Mouse (Mus musculus) 3134 (cell line): Measurements from ENCODE around the gene Tra2b.
"Not testable (repeated sequence)": the region's sequence is repeated elsewhere in the genome, so short reads cannot be mapped to it uniquely, and the experiment has no call there.

Experiments
- DNase-seq: peaks from one replicate; pipeline ENCODE4 v3.0.0-alpha.2; 2011; ENCODE audit warnings: low spot score; ENCODE audit not compliant: insufficient read length; ENCODE audit errors: extremely low read depth

The Tra2b gene

DNA sequence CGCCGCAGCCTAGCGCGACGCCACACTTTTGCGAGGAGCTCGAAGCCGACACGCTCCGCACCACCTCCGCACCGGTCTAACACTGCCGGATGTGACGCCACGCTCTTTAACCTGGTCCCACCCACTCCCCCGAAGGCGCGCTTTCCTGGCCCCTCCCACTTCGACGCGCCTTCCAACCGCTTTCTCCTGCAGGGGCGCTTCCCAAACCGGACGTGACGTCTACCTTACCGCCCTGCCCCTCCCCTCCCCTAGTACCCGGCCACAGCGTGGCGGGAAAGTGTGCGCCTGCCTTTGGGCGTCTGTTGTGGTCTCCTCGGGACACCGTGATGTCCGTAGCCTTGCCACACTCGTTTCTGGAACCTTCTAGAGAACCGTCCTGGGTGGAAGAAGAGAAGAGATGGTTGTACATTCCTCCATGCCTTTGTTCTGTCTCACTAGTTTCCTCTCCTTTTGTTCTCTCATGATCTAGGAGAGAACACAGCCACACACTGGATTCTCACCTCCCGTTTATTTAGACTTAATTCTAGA lies at the start of gene Tra2b:
Tra2b (minus strand) TSS at position 157 of the 528 bp plus-strand sequence.
- DNase-seq: peak; percentile 99

DNA sequence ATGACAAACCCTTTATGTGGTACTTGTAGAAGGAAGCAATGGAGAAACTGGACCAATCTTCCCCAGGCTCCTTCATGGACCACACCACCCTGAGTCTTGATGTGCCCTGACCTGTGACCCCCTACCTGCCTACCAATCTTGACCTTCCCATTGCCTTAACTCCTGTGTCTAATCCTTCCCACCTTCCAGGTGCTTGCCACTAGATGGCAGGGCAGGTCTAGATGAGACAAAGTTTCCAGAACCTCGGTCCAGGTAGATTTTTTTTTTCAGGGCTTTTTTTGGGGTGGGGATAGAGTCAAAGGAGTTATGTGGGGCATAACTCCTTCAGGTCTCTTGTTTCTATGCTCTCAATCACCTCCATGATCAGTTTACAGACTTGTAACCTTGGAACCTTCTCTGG lies 44.8 kb upstream of the Tra2b start:
- DNase-seq: no peak

DNA sequence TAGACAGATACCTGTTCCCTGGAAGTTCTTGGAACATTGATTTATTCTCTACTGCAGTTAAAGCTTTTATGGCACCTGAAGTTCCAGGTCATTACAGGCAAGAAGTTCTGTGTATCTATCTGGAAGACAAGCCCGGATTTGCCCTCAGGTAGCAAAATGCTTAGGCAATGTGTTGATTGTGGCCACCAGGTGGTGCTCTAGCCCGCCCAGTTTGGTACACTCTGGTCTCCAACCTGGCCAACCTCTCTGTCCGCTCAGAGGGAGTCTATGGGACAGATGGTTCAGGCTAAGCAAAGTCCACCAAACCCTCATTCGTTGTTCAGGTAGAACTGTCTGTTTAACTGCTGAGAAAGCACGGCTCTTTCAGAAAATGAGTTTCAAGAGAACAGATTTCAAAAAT lies 36.8 kb upstream of the Tra2b start:
- no peak for DNase-seq

DNA sequence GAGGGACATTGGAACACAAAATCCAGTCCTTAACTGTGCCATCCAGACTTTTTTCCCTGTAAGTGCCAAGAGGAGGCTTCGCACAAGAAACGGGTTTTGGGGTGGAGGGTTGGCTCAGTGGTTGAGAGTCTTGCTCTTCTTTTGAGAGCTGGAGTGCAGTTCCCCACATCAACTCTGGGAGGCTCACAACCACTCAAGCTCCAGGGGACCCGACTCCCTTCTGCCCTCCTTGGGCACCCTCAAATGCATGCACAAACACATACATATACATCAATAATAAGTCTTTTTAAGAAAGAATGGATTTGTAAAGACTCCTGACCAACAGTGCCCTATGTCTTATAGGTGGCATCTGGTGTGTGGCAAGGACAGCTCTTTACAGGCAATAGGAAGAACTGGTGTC lies 35.6 kb upstream of the Tra2b start:
- DNase-seq: no peak

DNA sequence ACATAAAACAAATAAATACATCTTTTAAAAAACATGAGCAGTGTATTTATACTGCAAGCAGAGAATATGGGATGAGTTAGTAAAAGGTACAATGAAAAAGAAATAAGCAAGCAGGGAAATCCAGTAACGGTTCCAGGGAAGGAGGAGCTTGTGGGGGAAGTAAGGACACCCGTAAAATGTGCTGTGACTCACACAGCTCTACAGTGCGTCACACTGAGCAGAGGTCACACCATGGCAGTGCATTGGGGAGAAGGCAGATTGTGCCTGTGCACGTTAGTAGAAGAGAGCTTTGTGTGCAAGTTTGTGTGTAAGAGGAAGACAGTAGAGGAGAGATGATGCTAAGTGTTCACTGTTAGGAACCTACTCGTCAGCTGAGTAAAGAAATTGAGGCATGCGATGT lies 31.1 kb upstream of the Tra2b start:
- DNase-seq: peak; percentile 39

DNA sequence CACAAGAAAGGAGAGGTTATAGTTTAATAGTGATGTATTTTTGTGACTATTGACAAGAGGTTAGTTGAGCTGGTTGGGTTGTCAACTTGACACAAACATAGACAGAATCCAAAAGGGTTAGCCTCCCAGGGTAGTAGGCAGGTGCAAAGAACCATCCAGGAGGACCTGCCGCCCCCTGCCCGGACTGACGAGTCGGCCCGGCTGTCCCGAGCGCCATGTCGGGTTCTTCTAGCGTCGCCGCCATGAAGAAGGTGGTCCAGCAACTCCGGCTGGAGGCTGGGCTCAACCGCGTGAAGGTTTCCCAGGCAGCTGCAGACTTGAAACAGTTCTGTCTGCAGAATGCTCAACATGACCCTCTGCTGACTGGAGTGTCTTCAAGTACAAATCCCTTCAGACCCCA lies 29.0 kb upstream of the Tra2b start:
- not testable (repeated sequence) for DNase-seq

DNA sequence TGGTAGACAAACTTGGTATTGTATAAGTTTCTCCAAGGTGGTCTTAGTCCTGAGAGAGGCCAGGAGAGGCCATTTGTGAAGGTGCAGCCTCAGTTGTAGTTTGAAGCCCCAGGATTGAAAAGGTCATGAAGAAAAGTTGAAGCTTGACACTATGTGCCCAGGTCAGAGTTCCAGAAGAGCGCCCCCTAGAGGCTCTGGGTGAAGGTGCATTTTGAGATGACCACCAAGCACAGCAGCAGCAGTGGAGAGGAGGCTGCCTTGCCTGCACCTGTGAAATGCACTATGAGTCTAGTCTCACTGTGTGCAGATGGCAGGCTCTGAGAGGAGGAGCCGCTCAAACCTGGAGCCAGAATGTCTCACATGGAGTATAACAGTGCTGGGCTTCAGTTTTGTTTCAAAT lies 27.8 kb upstream of the Tra2b start:
- DNase-seq: no peak

DNA sequence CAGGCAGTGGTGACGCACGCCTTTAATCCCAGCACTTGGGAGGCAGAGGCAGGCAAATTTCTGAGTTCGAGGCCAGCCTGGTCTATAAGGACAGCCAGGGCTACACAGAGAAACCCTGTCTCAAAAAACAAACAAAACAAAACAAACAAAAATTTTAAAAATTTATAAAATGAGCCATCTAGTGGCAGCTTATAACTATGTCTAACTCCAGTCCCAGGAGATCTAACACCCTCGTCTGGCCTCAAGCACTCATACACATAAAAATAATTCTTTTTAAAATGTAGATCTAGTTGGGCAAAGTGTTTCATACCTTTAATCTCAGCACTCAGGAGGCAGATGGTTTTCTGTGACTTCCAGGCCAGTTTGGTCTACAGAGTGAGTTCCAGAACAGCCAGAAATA lies 26.6 kb upstream of the Tra2b start:
- DNase-seq: no peak

DNA sequence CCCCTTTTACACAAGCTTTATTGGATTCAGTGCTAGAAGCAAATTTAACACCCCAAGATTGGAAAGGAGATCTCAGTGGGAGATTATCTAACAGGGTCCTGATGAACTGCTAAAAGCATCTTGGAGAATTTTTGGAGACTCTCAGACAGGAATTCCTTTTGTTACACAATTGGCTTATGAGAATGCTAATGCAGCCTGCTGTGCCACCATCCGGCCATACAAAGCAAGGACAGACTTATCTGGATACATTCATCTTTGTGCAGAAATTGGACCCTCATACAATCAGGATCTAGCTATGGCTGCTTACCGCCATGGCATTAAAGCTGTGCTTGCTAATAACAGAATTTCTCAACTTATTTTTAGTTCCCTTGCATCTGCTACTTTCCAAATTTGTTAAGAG lies 23.8 kb upstream of the Tra2b start:
- no peak for DNase-seq

DNA sequence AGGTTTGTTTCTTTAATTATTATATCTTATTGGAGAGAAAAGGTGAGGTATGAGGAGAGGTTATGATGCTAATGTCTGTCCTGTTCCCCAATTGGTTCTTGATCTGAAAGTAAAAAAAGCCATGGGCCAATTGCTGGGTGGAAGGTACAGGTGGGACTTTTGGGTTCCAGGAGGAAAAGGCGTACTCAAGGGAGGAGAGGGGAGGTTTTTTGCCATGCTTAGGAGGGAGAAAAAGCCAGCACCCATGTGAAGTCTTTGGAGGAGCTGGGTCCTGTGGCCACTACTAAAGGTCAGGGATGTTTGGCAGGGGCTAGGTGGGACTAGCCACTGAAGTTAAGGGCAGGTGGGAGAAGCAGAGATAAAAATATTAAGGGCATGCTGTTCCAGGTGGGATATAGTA lies 21.2 kb upstream of the Tra2b start:
- no peak for DNase-seq

DNA sequence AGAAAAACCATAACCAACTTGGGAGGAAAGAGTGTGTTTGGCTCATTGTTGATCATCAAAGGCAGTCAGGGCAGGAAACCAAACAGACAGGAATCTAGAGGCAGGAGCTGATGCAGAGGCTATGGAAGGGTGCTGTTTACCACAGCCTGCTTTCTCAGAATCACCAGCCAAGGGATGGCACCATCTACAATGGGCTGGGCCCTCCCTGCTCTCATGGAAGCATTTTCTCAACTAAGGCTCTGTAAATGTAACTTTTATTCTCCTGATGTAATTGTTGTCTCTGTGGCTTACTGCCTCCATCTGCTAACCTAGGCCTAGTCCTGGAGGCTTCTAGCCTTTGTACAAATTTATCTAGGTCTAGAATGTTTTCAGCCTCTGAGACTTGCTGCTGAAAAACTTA lies 10.7 kb upstream of the Tra2b start:
- DNase-seq: no peak

DNA sequence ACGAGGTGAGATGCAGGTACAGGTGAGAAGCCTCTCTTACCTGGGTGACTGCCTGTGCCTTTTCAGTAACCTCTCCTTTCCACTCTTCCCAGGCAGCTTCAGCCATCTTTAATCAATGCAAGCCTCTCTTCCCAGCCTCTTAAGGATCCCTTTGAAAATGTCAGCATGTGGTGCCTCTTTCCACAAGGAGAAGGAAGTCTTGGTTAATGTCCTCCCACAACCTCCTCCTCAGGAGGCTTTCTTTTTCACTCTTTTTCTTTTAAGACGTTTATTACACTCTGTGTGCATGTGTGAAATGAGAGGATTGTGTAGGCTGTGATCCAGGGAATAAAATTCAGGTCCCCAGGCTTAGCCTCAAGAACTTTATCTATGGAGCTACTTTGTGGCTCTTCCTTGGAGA lies 9.3 kb upstream of the Tra2b start:
- no peak for DNase-seq

DNA sequence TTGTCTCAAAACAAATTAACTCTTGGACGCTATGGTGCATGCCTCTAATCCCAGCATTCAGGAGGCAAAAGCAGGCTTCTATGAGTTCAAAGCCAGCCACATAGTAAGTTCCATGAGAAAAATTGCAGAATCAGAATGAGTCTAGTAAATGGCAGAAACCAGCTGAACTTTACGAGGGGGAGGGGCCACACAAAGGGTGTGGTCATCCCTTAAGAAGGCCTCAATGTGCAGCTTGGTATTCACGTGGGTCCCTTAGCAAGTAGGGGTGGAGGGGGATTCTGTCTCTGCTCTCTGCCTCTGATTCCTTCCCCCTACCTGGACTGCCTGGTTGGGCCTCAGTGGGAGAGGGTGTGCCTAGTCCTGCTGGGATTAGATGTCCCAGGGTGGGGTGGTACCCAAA lies 4.7 kb upstream of the Tra2b start:
- DNase-seq: no peak

DNA sequence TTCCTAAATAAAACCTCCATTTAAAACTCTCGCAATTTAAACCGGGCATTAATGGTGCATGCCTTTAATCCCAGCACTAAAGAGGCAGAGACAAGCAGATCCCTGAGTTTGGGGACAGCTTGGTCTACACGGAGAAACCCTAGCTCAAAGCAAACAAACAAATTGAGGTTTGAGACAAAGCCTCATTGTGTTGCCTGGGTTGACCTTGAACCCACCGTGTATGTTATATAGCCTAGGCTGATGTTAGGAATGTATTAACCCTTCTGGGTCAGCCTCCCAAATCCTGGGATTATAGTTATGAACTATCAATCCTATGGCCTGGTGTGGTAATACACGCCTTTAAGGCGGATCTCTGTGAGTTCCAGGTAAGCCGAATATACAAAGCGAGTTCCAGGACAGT lies 579 bp upstream of the Tra2b start:
- no peak for DNase-seq

DNA sequence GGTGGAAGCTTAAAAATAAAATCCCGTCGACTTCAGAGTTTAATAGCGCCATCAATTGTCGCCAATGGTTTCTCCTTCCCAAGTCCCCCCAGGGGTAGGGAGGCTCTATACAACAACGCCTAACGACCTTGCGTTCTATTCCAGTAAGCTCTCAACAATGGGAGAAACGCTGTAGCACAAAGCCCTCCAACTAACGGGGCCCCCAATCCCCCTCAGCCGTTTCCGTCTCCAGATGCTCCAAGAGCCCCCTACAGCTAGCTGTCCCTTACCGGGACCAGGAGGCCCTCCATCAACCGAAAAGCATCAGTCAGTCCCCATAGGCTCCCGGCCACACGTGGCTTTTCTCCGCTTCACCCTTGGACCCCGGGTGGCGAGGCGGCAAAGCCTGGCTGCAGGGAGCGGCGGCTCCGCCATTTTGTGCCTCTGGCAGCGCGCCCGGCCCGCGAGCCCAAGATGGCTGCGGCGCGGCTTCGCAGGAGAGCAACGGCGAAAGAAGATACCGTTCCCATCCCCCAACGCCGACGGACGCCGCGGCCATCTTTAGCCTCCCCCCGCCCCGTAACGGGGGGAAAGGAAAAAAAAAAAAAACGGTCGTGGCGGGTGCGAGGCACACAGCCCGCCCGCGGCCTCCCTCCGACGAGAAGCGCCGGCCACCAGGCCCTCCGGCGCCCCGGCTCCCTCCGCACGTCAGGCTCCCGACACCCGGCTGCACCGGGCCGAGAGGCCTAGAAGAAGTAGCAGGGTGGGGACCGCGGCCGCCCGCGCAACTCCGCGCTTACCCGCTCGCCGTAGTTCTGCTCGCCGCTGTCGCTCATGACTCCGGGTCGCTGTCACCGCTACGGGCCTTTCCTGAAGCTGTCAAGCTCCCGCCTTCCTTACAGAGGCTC lies 600 bp downstream of the Tra2b start:
- peak; percentile 85 for DNase-seq

DNA sequence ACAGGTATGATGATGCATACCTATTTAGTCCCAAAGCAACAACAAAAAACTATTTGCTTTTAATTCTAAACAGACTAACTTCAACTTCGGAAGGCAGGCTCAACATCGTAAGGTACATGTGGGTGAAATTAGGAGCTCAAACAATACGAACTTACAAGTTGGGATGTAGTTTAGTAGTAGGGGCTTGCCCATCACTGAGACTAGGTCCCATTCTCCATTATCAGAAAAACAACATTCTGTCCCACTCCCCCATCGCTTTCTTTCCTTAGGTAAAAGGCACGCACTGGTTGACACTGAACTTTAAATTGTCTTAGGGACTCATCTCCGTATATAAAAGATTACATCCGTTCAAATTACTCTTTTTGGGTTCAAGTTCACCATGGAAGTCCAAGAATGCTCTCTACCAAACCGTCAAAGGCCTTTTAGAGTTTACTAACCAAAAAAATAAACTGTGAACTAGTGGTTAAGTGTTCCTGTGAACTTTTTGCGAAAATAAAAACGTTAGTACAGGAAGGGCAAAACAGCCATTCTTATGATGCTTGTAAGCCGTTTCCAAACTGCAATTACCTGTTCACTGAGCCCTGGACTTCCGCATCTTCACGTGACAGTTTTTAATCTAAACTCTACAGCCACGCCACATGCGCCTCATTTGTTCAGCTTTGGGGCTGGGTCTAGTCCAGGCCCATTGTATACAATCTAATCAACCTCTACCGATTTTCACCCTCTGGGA lies 1.4 kb downstream of the Tra2b start:
- DNase-seq: no peak

DNA sequence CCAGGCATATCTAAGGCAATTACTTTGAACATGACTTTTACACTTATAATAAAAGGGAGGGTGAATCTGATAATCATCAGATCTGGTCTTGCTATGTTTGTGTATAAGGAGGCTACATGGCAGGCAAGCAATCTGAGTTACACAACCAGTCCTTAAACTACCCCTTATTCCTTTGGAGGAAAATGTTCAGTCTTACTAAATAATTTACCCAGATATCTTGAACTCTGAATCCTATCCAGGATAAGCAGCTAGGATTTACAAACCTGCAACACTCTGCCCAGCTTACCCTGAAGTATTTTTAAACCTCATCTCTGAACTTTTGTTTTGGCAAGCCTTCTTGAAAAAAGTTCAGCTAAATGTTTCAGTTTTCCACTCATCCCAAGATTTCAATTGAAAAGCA lies 2.7 kb downstream of the Tra2b start:
- DNase-seq: no peak

DNA sequence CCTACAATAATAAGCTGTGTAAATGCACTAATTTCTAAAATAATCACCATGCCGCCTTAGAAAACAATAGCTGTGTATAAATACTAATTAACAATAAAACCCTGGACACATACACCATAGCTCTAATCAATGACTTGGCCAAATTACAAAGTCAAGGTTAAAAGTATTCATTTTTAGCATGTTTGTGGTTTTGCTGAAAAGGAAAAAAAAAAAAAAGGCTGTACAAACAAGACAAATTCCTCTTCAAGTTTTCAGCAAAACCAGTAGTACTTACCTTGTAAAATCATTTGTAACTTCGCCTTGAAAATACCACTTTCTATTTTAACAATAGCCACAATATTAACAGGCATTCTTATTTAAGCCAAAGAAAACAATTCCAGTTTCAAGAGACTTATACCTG lies 4.2 kb downstream of the Tra2b start:
- DNase-seq: no peak

DNA sequence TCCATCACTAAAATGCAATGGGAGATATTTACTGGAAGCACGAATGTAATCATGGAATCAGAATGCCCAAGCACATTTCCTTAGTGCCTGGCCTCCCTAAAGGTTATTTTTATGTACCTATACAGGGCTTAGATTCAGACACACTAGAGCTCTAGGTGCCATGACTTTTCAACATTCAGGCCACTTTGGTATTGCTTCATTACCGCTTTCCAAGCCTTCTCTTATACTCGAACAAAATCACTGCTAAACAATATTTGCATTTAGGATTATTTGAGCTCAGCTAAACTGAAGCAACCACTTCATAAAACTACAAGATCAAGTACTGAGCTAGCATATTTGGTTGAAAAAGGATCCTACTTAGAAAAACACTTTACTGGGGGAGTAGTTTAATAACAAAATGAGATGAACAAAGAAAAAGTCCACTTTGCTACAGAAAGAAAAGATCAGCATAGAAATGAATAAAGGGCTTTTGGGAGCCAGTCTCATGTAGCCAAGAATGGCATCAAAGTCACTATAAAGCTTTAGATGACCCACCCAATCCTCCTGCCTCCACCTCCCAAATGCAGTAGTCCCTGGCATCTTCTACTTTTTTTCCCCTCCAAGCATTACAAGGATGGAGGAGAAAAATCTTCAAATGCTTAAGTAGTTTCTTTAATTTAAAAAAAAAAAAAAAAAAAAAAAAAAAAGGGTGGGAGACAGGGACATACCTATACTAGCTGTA lies 5.2 kb downstream of the Tra2b start:
- no peak for DNase-seq

DNA sequence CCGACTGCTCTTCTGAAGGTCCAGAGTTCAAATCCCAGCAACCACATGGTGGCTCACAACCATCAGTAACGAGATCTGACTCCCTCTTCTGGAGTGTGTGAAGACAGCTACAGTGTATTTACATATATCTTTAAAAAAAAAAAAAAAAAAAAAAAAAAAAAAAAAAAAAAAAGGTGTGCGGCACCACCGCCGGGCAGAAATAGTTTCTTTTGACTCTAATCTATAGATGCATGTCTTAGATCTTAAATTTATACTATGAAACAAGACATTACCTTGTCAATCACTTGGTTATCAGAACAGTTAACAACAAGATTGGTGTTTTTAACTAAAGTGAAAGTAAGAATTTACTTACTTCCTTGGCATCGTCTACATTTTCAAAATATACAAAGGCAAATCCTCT lies 13.6 kb downstream of the Tra2b start:
- not testable (repeated sequence) for DNase-seq

DNA sequence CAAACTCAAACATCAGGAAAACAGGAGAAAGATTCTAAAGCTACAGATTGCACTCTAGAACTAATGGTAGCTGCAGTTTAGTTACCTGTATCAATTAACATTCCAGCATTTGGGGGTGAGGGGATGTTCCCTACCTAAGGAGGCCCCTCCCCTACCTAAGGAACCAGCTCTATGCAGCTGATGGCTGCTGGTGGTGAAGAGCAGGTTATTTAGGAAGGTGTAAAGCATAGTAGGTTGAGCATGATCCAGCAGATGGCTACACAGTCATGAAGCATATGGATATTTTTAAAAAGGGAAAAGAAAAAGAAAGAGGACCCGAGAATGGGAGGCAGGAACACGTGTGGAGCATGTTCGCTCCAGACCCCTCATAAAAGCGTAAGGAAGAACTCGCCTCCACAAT lies 15.5 kb downstream of the Tra2b start:
- no peak for DNase-seq
